Mouse (Mus musculus): ENCODE results near the gene Cldn24. TPM values are rescaled to one million over a fixed set of nuclear protein-coding genes. Genes with fewer than 3 reads are reported as not detected.
A peak's percentile ranks its signal among the peaks of the same experiment; 100 is the strongest.

The Cldn24 gene
- polyA plus RNA-seq, 1 experiment from 2014 or later, result not detected

DNA sequence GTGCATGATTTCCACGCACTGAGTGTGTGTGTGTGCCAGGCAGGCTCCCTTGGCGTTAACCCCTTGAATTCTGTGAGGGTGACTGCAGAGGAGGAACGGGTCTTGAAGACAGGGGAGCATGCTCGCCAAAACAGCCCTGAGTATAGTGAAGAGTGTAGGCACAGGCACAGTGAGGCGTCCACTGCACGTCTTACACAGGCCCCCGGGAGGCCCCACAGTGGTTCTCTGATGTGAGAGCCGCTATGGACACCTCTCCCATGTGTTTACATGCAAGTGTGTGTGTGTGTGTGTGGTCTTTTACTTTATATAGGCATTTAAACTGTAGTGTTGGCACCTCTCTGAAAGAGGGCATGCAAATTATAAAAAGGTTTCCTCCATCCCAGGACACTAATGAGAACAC lies 44.6 kb downstream of the Cldn24 start:
- no peak overlapping the region for H3K4me2 ChIP-seq (ENCODE audit: low read length)
- DNase-seq (no peak), ATAC-seq (ENCODE audit: low FRiP score, low TSS enrichment) (no peak)
- no peaks in the 10 kb centered on the region for H3K4me1 ChIP-seq (ENCODE audit: control insufficient read depth, insufficient read depth, low read length)
- no peaks in the 10 kb centered on the region for H3K9me3 ChIP-seq (ENCODE audit: control insufficient read depth, low read length)
- no peak overlapping the region for H3K9ac ChIP-seq (replicated peaks; ENCODE audit: low read length)
- H3K27me3 ChIP-seq (ENCODE audit: control insufficient read depth, insufficient read depth, low read length), result no peaks in the 10 kb centered on the region
- peaks cover 10% of the 10 kb centered on the region; the same call in 1 of the 2 replicates for H3K36me3 ChIP-seq (ENCODE audit: control insufficient read depth, insufficient read depth, low read length)
- H3K27ac ChIP-seq (replicated peaks; ENCODE audit: low read depth, low read length), result no peak overlapping the region
- H3K4me3 ChIP-seq (replicated peaks; ENCODE audit: low read depth, low read length), result no peak overlapping the region
- 87% methylated on average over 8 of the region's 8 CpGs for WGBS

GRCm38 (mm10) chr8:47867067-47867466 lies 45.1 kb downstream of the Cldn24 start:
- WGBS, result 28% methylated on average over 8 of the region's 8 CpGs
- ATAC-seq (ENCODE audit: low FRiP score, low TSS enrichment), result peak; percentile 75; the same call in 1 of the 2 replicates

More at GRCm38 (mm10) chr8:47867067-47867466, 45.1 kb downstream of the Cldn24 start:
- H3K27me3 ChIP-seq (ENCODE audit: control insufficient read depth, insufficient read depth, low read length), result no peaks in the 10 kb centered on the region
- H3K9me3 ChIP-seq (ENCODE audit: control insufficient read depth, low read length), result no peaks in the 10 kb centered on the region
- no peaks in the 10 kb centered on the region for H3K4me1 ChIP-seq (ENCODE audit: control insufficient read depth, insufficient read depth, low read length)
- H3K4me2 ChIP-seq (ENCODE audit: low read length), result no peak overlapping the region
- H3K27ac ChIP-seq (replicated peaks; ENCODE audit: low read depth, low read length), result no peak overlapping the region
- no peak overlapping the region for H3K9ac ChIP-seq (replicated peaks; ENCODE audit: low read length)
- peak; percentile 92 for DNase-seq
- no peak overlapping the region for H3K4me3 ChIP-seq (replicated peaks; ENCODE audit: low read depth, low read length)
- H3K36me3 ChIP-seq (ENCODE audit: control insufficient read depth, insufficient read depth, low read length), result peaks cover 10% of the 10 kb centered on the region; the same call in 1 of the 2 replicates

Other genes with a start within 250 kb of the Cldn24 start
- gene Ing2, start 146.6 kb upstream of the Cldn24 start, polyA plus RNA-seq (2014; fragmentation: Nextera tagmentation; extraction: Ambion mirVana), result 6.4 and 7.4 TPM in 2 replicates
- gene Cdkn2aip, start 108.2 kb upstream of the Cldn24 start, polyA plus RNA-seq (2014; fragmentation: Nextera tagmentation; extraction: Ambion mirVana), result 36.6 and 37.9 TPM in 2 replicates
- not detected in 2 replicates for gene Cldn22, start 2.3 kb downstream of the Cldn24 start, polyA plus RNA-seq (2014; fragmentation: Nextera tagmentation; extraction: Ambion mirVana)
- 4.1 and 6.6 TPM in 2 replicates for gene Wwc2, start 168.8 kb downstream of the Cldn24 start, polyA plus RNA-seq (2014; fragmentation: Nextera tagmentation; extraction: Ambion mirVana)

Data from midbrain, embryonic 14.5 days (tissue).